Mouse (Mus musculus) G1E (cell line): Measurements from ENCODE around the gene Coro1b. TPM values are rescaled to one million over a fixed set of nuclear protein-coding genes. Genes with fewer than 3 reads are reported as not detected.

Source experiments
- ATAC-seq: 2 replicates; pipeline ENCODE4 v1.8.0; 2016; ENCODE audit warnings: mild to moderate bottlenecking; ENCODE audit not compliant: insufficient number of reproducible peaks, poor library complexity, low FRiP score, severe bottlenecking; ENCODE audit errors: extremely low read depth
- DNase-seq: peaks from one replicate; pipeline ENCODE4 v3.0.0; 2012; ENCODE audit warnings: low spot score
- H3K27me3 ChIP-seq: 2 replicates; pipeline ENCODE4 v1.6.1; 2012; ENCODE audit warnings: mild to moderate bottlenecking, low read length, inconsistent platforms; ENCODE audit not compliant: insufficient read depth
- H3K36me3 ChIP-seq: replicated peaks from 2 replicates; pipeline ENCODE3; 2012; ENCODE audit warnings: mild to moderate bottlenecking, inconsistent platforms
- H3K4me1 ChIP-seq: 2 replicates; pipeline ENCODE4 v1.6.1; 2012; ENCODE audit warnings: low read depth, low read length, inconsistent platforms, mixed read lengths; ENCODE audit not compliant: insufficient read depth
- H3K4me3 ChIP-seq: 2 replicates; pipeline ENCODE4 v1.5.1; 2012; ENCODE audit warnings: low read depth, mild to moderate bottlenecking, inconsistent platforms, low read length, moderate library complexity, mixed read lengths
- H3K9me3 ChIP-seq: replicated peaks from 2 replicates; pipeline ENCODE4 v1.6.1; 2012; ENCODE audit warnings: inconsistent platforms
- CTCF ChIP-seq: IDR thresholded peaks from 2 replicates; pipeline ENCODE4 v1.5.1; 2012; ENCODE audit warnings: low read depth, low read length, inconsistent platforms, mixed read lengths
- GATA1 ChIP-seq: IDR thresholded peaks from 2 replicates; pipeline ENCODE4 v1.6.1; 2012; ENCODE audit warnings: borderline replicate concordance, low read length, inconsistent platforms, mixed read lengths
- GATA2 ChIP-seq: IDR thresholded peaks from 2 replicates; pipeline ENCODE4 v1.6.1; 2012; ENCODE audit warnings: low read depth, low read length, inconsistent platforms, borderline replicate concordance
- POLR2AphosphoS5 ChIP-seq: IDR thresholded peaks from 2 replicates; pipeline ENCODE4 v1.6.1; 2012; ENCODE audit warnings: low read depth, low read length, inconsistent platforms; ENCODE audit not compliant: insufficient replicate concordance
- TAL1 ChIP-seq: conservative IDR thresholded peaks from 2 replicates; pipeline ENCODE4 v1.6.1; 2012; ENCODE audit warnings: low read depth, low read length, inconsistent platforms, mixed read lengths
- polyA plus RNA-seq: library from polyadenylated mRNA; stranded (reverse); fragments of >175 nt; gene quantifications from 2 replicates; pipeline ENCODE4 v1.2.3, GENCODE M21; 2012
- total RNA-seq, 2 experiments: library from RNA; stranded (forward) in 1 of 2; stranded (reverse) in 1 of 2; fragments of 200-1000 nt in 1 of 2; fragments of >200 nt in 1 of 2; fragmentation: Nextera tagmentation in 1 of 2; gene quantifications; 2 replicates each; pipeline ENCODE4 v1.2.3; 2014 to 2017

Gene Coro1b
- total and polyA plus RNA-seq, 3 experiments, result 134 to 325 (median 157) TPM

- Histone ChIP-seq H3K36me3 (peaks cover 42% of the 10 kb centered on the region), H3K4me1 (peaks cover 44% of the 10 kb centered on the region), H3K27me3 (no peaks in the 10 kb centered on the region; the same call in 1 of the 2 replicates), H3K4me3 (peak within 1 kb of the TSS; percentile 77), H3K9me3 (no peaks in the 10 kb centered on the region)
- peak; percentile 77 for DNase-seq
- no peak for TF ChIP-seq POLR2AphosphoS5
- TF ChIP-seq GATA1, result no peak
- TF ChIP-seq GATA2, result no peak
- TF ChIP-seq CTCF, result no peak
- no peak for TF ChIP-seq TAL1
- peak; percentile 80 for ATAC-seq
Measured at GRCm38 (mm10) chr19:4162646-4163542, 14.5 kb downstream of the Coro1b start, which contains the start of gene Rps6kb2. Gene Rps6kb2, minus strand, starts transcription at chr19:4163354.

GRCm38 (mm10) chr19:4163543-4163887 is 15.1 kb downstream of the Coro1b start:
- no peaks in the 10 kb centered on the region for H3K9me3 ChIP-seq
- TF ChIP-seq POLR2AphosphoS5 (no peak), GATA2 (no peak), CTCF (no peak)
- no peaks in the 10 kb centered on the region; the same call in 1 of the 2 replicates for H3K27me3 ChIP-seq
- H3K4me1 ChIP-seq, result peaks cover 44% of the 10 kb centered on the region
- H3K4me3 ChIP-seq, result peak overlapping the region; percentile 77
- DNase-seq (no peak), ATAC-seq (no peak)
- peaks cover 36% of the 10 kb centered on the region for H3K36me3 ChIP-seq

- Histone ChIP-seq H3K4me1 (peaks cover 44% of the 10 kb centered on the region), H3K4me3 (no peak overlapping the region)
Measured at GRCm38 (mm10) chr19:4164100-4164499, 15.7 kb downstream of the Coro1b start.

GRCm38 (mm10) chr19:4164721-4165120 is 16.3 kb downstream of the Coro1b start:
- peaks cover 24% of the 10 kb centered on the region for H3K36me3 ChIP-seq
- H3K4me1 ChIP-seq, result peaks cover 47% of the 10 kb centered on the region
- no peak for DNase-seq
- TF ChIP-seq GATA2, result no peak
- TF ChIP-seq CTCF, result no peak
- no peak for TF ChIP-seq GATA1
- TF ChIP-seq POLR2AphosphoS5, result no peak
- TF ChIP-seq TAL1, result no peak
- ATAC-seq, result no peak
- H3K27me3 ChIP-seq, result no peaks in the 10 kb centered on the region; the same call in 1 of the 2 replicates
- no peaks in the 10 kb centered on the region for H3K9me3 ChIP-seq
- no peak overlapping the region for H3K4me3 ChIP-seq

More at GRCm38 (mm10) chr19:4164100-4164499, 15.7 kb downstream of the Coro1b start:
- H3K9me3 ChIP-seq, result no peaks in the 10 kb centered on the region
- peaks cover 30% of the 10 kb centered on the region for H3K36me3 ChIP-seq
- ATAC-seq, result no peak
- TF ChIP-seq GATA2 (no peak), TAL1 (no peak), CTCF (no peak), GATA1 (no peak), POLR2AphosphoS5 (no peak)
- no peak for DNase-seq
- no peaks in the 10 kb centered on the region; the same call in 1 of the 2 replicates for H3K27me3 ChIP-seq

- peaks cover 4% of the 10 kb centered on the region for H3K36me3 ChIP-seq
- TF ChIP-seq POLR2AphosphoS5 (no peak), TAL1 (no peak), GATA2 (no peak), GATA1 (no peak), CTCF (no peak)
- peaks cover 55% of the 10 kb centered on the region for H3K4me1 ChIP-seq
- DNase-seq, result no peak
- peaks cover 13% of the 10 kb centered on the region for H3K27me3 ChIP-seq
- no peak for ATAC-seq
- no peak overlapping the region for H3K4me3 ChIP-seq
- H3K9me3 ChIP-seq, result no peaks in the 10 kb centered on the region
Measured at GRCm38 (mm10) chr19:4166678-4167476, 18.5 kb downstream of the Coro1b start.

- Histone ChIP-seq H3K36me3 (no peaks in the 10 kb centered on the region), H3K4me1 (peaks cover 39% of the 10 kb centered on the region), H3K27me3 (peaks cover 34% of the 10 kb centered on the region)
Measured at GRCm38 (mm10) chr19:4169378-4169784, 21.0 kb downstream of the Coro1b start.

More at GRCm38 (mm10) chr19:4169378-4169784, 21.0 kb downstream of the Coro1b start:
- Histone ChIP-seq H3K9me3 (no peaks in the 10 kb centered on the region), H3K4me3 (peak overlapping the region; percentile 70)
- 0 out of 2 replicates have a peak, but pooled peaks have one; percentile 18 for TF ChIP-seq CTCF
- no peak for TF ChIP-seq GATA1
- no peak for TF ChIP-seq POLR2AphosphoS5
- ATAC-seq (peak; percentile 97), DNase-seq (peak; percentile 99)
